Mouse (Mus musculus): Measurements from ENCODE around the gene Cd19. TPM values are rescaled to one million over a fixed set of nuclear protein-coding genes. Genes with fewer than 3 reads are reported as not detected.

Cd19 gene
- polyA plus RNA-seq, 1 experiment from 2014 or later, result 0.07 TPM

GRCm38 (mm10) chr7:126434726-126435125 is 20.0 kb upstream of the Cd19 start:
- H3K9me3 ChIP-seq (replicated peaks), result no peaks in the 10 kb centered on the region
- H3K9ac ChIP-seq, result no peak overlapping the region
- peaks cover 16% of the 10 kb centered on the region for H3K36me3 ChIP-seq
- H3K27me3 ChIP-seq, result no peaks in the 10 kb centered on the region
- no peak overlapping the region for H3K4me2 ChIP-seq (replicated peaks)
- H3K27ac ChIP-seq (replicated peaks), result no peak overlapping the region
- H3K4me3 ChIP-seq (replicated peaks), result no peak overlapping the region
- WGBS, result 88% methylated on average over 7 of the region's 7 CpGs
- peaks cover 3% of the 10 kb centered on the region for H3K4me1 ChIP-seq
- no peak for ATAC-seq (ENCODE audit: insufficient number of reproducible peaks, low FRiP score, low TSS enrichment, low read depth)

- Histone ChIP-seq H3K9ac (no peak overlapping the region), H3K4me2 (replicated peaks) (peak overlapping the region; percentile 85; the same call in 1 of the 2 replicates), H3K27me3 (no peaks in the 10 kb centered on the region), H3K27ac (replicated peaks) (no peak overlapping the region), H3K36me3 (peaks cover 12% of the 10 kb centered on the region), H3K4me3 (replicated peaks) (no peak overlapping the region), H3K9me3 (replicated peaks) (no peaks in the 10 kb centered on the region), H3K4me1 (peaks cover 18% of the 10 kb centered on the region)
- no peak for ATAC-seq (ENCODE audit: insufficient number of reproducible peaks, low FRiP score, low TSS enrichment, low read depth)
Measured at GRCm38 (mm10) chr7:126430167-126430566, 15.5 kb upstream of the Cd19 start.

DNA sequence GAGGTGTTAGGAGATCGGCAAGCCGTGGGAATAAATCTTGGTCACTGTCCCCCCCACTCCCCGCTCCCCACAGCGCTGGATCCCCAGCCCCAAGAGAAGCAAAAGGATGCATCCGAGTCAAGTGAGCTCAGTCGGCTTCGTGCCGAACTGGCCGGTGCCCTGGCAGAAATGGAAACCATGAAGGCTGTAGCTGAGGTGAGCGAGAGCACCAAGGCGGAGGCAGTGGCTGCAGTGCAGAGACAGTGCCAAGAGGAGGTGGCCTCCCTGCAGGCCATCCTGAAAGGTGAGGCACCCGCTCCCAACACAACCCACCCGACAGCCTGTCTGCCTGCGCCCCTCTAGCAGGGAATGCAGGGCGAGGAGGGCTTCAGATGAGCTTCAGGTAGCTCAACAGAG is 14.8 kb upstream of the Cd19 start:
- ATAC-seq (ENCODE audit: insufficient number of reproducible peaks, low FRiP score, low TSS enrichment, low read depth), result no peak
- peak overlapping the region; percentile 96 for H3K27ac ChIP-seq (replicated peaks)
- WGBS, result 22% methylated on average over 15 of the region's 15 CpGs

GRCm38 (mm10) chr7:126428631-126429502 is 14.2 kb upstream of the Cd19 start, which contains the start of gene Rabep2:
Rabep2 (plus strand) TSS chr7:126428759.
- Histone ChIP-seq H3K36me3 (peaks cover 4% of the 10 kb centered on the region), H3K9ac (peak within 1 kb of the TSS; percentile 61), H3K27me3 (no peaks in the 10 kb centered on the region), H3K4me1 (peaks cover 18% of the 10 kb centered on the region), H3K27ac (replicated peaks) (peak within 1 kb of the TSS; percentile 96), H3K9me3 (replicated peaks) (no peaks in the 10 kb centered on the region), H3K4me2 (replicated peaks) (peak within 1 kb of the TSS; percentile 85), H3K4me3 (replicated peaks) (peak within 1 kb of the TSS; percentile 80)
- ATAC-seq (ENCODE audit: insufficient number of reproducible peaks, low FRiP score, low TSS enrichment, low read depth), result peak; percentile 92
- under 1% methylated on average over 81 of the region's 82 CpGs for WGBS

More for the DNA sequence above, 14.8 kb upstream of the Cd19 start:
- peak overlapping the region; percentile 61 for H3K9ac ChIP-seq
- no peaks in the 10 kb centered on the region for H3K27me3 ChIP-seq
- no peaks in the 10 kb centered on the region for H3K9me3 ChIP-seq (replicated peaks)
- H3K4me2 ChIP-seq (replicated peaks), result peak overlapping the region; percentile 85
- H3K4me3 ChIP-seq (replicated peaks), result peak overlapping the region; percentile 80
- H3K4me1 ChIP-seq, result peaks cover 18% of the 10 kb centered on the region
- peaks cover 9% of the 10 kb centered on the region for H3K36me3 ChIP-seq

DNA sequence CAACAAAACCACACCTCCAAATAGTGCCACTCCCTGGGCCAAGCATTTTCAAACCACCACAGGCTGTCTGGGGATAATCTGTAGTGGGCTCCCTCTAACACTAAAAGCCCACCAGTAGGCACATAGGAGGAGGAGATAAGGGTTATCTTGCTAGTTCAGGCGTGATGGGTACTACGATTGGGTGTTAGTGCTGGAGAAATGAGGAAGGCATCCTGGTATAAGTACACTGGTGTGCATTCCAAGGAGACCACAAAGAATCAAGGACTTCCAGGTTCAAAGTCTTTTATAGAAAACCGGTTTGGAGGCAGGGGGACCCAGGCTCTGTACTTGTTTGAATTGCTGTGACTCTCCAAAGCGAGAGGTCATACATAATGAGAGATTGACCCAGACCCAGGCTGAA is 13.5 kb upstream of the Cd19 start:
- Histone ChIP-seq H3K27me3 (no peaks in the 10 kb centered on the region), H3K4me1 (peaks cover 18% of the 10 kb centered on the region), H3K4me2 (replicated peaks) (peak overlapping the region; percentile 85), H3K9ac (peak overlapping the region; percentile 61), H3K36me3 (peaks cover 4% of the 10 kb centered on the region), H3K27ac (replicated peaks) (peak overlapping the region; percentile 96), H3K9me3 (replicated peaks) (no peaks in the 10 kb centered on the region), H3K4me3 (replicated peaks) (peak overlapping the region; percentile 80)
- no peak for ATAC-seq (ENCODE audit: insufficient number of reproducible peaks, low FRiP score, low TSS enrichment, low read depth)
- WGBS, result 20% methylated on average over 4 of the region's 4 CpGs

DNA sequence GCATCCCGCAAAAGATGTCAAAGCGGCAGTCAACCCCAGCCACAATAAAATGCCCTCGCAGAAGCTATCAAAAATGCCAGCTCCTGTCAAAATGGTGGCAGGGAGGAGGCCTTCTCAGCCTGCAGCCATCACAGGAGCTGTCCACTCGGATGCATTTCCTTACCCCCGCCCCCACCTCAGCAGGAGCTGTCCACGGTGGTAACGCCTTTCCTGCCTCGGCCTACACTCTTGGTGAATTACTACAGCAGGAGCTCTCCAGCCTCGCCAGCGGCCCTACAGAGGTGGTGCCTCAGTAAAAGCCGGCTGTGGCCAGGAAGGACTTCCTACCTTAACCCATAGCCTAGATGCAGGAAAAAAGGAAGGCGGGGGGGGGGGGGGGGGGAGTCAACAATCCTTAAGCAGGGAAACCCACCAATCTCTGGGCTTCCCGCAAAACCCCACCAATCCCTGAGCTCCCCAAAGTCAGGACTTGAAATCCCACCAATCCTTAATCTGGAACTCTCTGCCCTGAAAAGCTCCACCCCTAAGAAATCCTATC is 12.7 kb upstream of the Cd19 start:
- H3K4me2 ChIP-seq (replicated peaks), result no peak overlapping the region
- WGBS, result 46% methylated on average over 12 of the region's 13 CpGs
- peaks cover 4% of the 10 kb centered on the region for H3K36me3 ChIP-seq
- H3K9ac ChIP-seq, result no peak overlapping the region
- H3K27me3 ChIP-seq, result no peaks in the 10 kb centered on the region
- no peak overlapping the region for H3K4me3 ChIP-seq (replicated peaks)
- ATAC-seq (ENCODE audit: insufficient number of reproducible peaks, low FRiP score, low TSS enrichment, low read depth), result no peak
- no peaks in the 10 kb centered on the region for H3K9me3 ChIP-seq (replicated peaks)
- peaks cover 18% of the 10 kb centered on the region for H3K4me1 ChIP-seq
- 0 out of 2 replicates have a peak overlapping the region, but pooled peaks have one; percentile 96 for H3K27ac ChIP-seq (replicated peaks)

- Histone ChIP-seq H3K9me3 (replicated peaks) (no peaks in the 10 kb centered on the region), H3K27me3 (no peaks in the 10 kb centered on the region), H3K9ac (no peak overlapping the region), H3K4me2 (replicated peaks) (no peak overlapping the region), H3K27ac (replicated peaks) (no peak overlapping the region), H3K4me1 (peaks cover 10% of the 10 kb centered on the region), H3K4me3 (replicated peaks) (no peak overlapping the region), H3K36me3 (no peaks in the 10 kb centered on the region)
- no peak for ATAC-seq (ENCODE audit: insufficient number of reproducible peaks, low FRiP score, low TSS enrichment, low read depth)
- WGBS, result 76% methylated on average over 6 of the region's 6 CpGs
Measured at GRCm38 (mm10) chr7:126424161-126424560, 9.5 kb upstream of the Cd19 start.

DNA sequence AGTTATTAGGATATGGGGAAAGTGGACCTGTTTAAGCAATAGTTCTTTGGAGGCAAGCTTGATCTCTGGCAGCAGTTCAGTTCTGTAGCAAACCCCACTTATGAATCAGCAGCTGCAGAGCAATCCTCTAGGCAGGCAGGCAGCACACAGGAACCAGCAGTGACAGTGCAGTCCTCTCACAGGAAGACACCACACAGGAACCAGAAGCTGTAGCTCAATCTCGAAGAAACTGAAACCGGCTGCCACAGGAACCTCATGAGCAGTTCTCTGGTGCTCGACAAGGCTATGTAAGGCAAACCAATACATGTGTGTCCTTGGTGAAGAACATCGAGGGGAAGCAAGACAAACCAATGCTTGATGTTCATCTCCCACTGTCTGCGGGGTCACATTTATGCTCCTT is 7.1 kb upstream of the Cd19 start:
- Histone ChIP-seq H3K27me3 (no peaks in the 10 kb centered on the region), H3K9me3 (replicated peaks) (no peaks in the 10 kb centered on the region), H3K4me3 (replicated peaks) (no peak overlapping the region), H3K36me3 (no peaks in the 10 kb centered on the region), H3K9ac (no peak overlapping the region), H3K27ac (replicated peaks) (no peak overlapping the region), H3K4me1 (no peaks in the 10 kb centered on the region), H3K4me2 (replicated peaks) (no peak overlapping the region)
- ATAC-seq (ENCODE audit: insufficient number of reproducible peaks, low FRiP score, low TSS enrichment, low read depth), result no peak
- WGBS, result 79% methylated on average over 5 of the region's 5 CpGs

GRCm38 (mm10) chr7:126418496-126418895 is 3.8 kb upstream of the Cd19 start:
- no peak for ATAC-seq (ENCODE audit: insufficient number of reproducible peaks, low FRiP score, low TSS enrichment, low read depth)
- no peak overlapping the region for H3K27ac ChIP-seq (replicated peaks)
- no peak overlapping the region for H3K4me2 ChIP-seq (replicated peaks)
- H3K4me3 ChIP-seq (replicated peaks), result no peak overlapping the region
- H3K27me3 ChIP-seq, result no peaks in the 10 kb centered on the region
- H3K9me3 ChIP-seq (replicated peaks), result no peaks in the 10 kb centered on the region
- no peaks in the 10 kb centered on the region for H3K36me3 ChIP-seq
- 42% methylated on average over 3 of the region's 3 CpGs for WGBS
- H3K9ac ChIP-seq, result no peak overlapping the region
- no peaks in the 10 kb centered on the region for H3K4me1 ChIP-seq

- H3K27ac ChIP-seq (replicated peaks), result no peak overlapping the region
- 82% methylated on average over 4 of the region's 4 CpGs for WGBS
Measured at GRCm38 (mm10) chr7:126417606-126418005, 2.9 kb upstream of the Cd19 start.

GRCm38 (mm10) chr7:126417045-126417444 is 2.4 kb upstream of the Cd19 start:
- no peaks in the 10 kb centered on the region for H3K27me3 ChIP-seq
- 35% methylated on average over 8 of the region's 8 CpGs for WGBS
- no peak overlapping the region for H3K4me3 ChIP-seq (replicated peaks)
- H3K4me2 ChIP-seq (replicated peaks), result no peak overlapping the region
- no peaks in the 10 kb centered on the region for H3K9me3 ChIP-seq (replicated peaks)
- no peaks in the 10 kb centered on the region for H3K36me3 ChIP-seq
- H3K9ac ChIP-seq, result no peak overlapping the region
- no peak overlapping the region for H3K27ac ChIP-seq (replicated peaks)
- no peaks in the 10 kb centered on the region for H3K4me1 ChIP-seq
- ATAC-seq (ENCODE audit: insufficient number of reproducible peaks, low FRiP score, low TSS enrichment, low read depth), result no peak

More at GRCm38 (mm10) chr7:126417606-126418005, 2.9 kb upstream of the Cd19 start:
- no peak overlapping the region for H3K4me2 ChIP-seq (replicated peaks)
- H3K36me3 ChIP-seq, result no peaks in the 10 kb centered on the region
- H3K27me3 ChIP-seq, result no peaks in the 10 kb centered on the region
- no peak for ATAC-seq (ENCODE audit: insufficient number of reproducible peaks, low FRiP score, low TSS enrichment, low read depth)
- H3K4me1 ChIP-seq, result no peaks in the 10 kb centered on the region
- no peak overlapping the region for H3K4me3 ChIP-seq (replicated peaks)
- no peak overlapping the region for H3K9ac ChIP-seq
- H3K9me3 ChIP-seq (replicated peaks), result no peaks in the 10 kb centered on the region

All from embryonic facial prominence, embryonic 15.5 days (tissue).